Mouse (Mus musculus) liver, embryonic 15.5 days (tissue): ENCODE measurements at regions not wholly inside any gene's neighbourhood (a gene's known extent, or its start where the extent isn't known, plus 50 kb on each side); places are given as distances from the start of the nearest gene placed in this dataset.

Source experiments
- ATAC-seq: fragments of 200-750 bp; cut with Nextera tagmentation; 2 replicates; pipeline ENCODE4 v1.8.0; 2017; ENCODE audit warnings: moderate number of reproducible peaks, mild to moderate bottlenecking, moderate library complexity; ENCODE audit not compliant: insufficient read depth
- H3K27ac ChIP-seq: fragments of 300-500 bp; sonication (generic); replicated peaks from 2 replicates; pipeline ENCODE4 v1.5.1; 2015; ENCODE audit warnings: mild to moderate bottlenecking, inconsistent platforms
- H3K27me3 ChIP-seq: fragments of 300-500 bp; sonication (generic); 2 replicates; pipeline ENCODE4 v1.6.1; 2015; ENCODE audit warnings: mild to moderate bottlenecking, inconsistent platforms
- H3K36me3 ChIP-seq: fragments of 300-500 bp; sonication (generic); replicated peaks from 2 replicates; pipeline ENCODE4 v1.6.1; 2015; ENCODE audit warnings: moderate library complexity, mild to moderate bottlenecking, inconsistent platforms
- H3K4me1 ChIP-seq: fragments of 300-500 bp; sonication (generic); replicated peaks from 2 replicates; pipeline ENCODE4 v1.6.1; 2015; ENCODE audit warnings: inconsistent platforms
- H3K4me2 ChIP-seq: fragments of 300-500 bp; sonication (generic); 2 replicates; pipeline ENCODE4 v1.6.1; 2015; ENCODE audit warnings: moderate library complexity, mild to moderate bottlenecking, inconsistent platforms
- H3K4me3 ChIP-seq: fragments of 300-500 bp; sonication (generic); replicated peaks from 2 replicates; pipeline ENCODE4 v1.5.1; 2015; ENCODE audit warnings: mild to moderate bottlenecking, inconsistent platforms
- H3K9ac ChIP-seq: fragments of 300-500 bp; sonication (generic); 2 replicates; pipeline ENCODE4 v1.6.1; 2015; ENCODE audit warnings: moderate library complexity, mild to moderate bottlenecking, inconsistent platforms
- H3K9me3 ChIP-seq: fragments of 300-500 bp; sonication (generic); replicated peaks from 2 replicates; pipeline ENCODE4 v1.6.1; 2016; ENCODE audit warnings: inconsistent platforms
- WGBS: fragments of 180-500 bp; shearing (Covaris S2); methylation state at CpG from one replicate; pipeline ENCODE4 v1.1.7; 2015; ENCODE audit warnings: mixed read lengths; ENCODE audit not compliant: insufficient replicate concordance; 5-methylcytosine and 5-hydroxymethylcytosine counted together

DNA sequence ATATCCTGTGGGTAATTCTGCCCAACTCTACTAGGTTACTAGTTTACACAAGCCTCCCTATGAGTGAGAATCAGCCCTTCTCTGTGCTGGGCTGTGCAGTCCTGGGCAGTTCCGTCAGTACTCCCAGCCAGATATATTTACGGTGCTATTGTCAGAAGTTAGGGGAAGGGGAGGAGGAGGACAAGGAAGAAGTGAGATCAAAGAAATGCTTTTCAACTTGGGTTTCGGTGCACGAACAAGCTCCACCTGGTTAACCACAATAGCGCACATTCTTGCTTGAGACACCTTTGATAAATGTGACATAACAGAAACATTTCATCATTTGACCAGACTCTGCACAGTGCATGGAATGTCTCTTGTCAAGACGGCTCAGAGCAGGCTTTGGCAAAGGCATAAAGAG is 68.3 kb upstream of the Tenm4 start:
- no peak for ATAC-seq

DNA sequence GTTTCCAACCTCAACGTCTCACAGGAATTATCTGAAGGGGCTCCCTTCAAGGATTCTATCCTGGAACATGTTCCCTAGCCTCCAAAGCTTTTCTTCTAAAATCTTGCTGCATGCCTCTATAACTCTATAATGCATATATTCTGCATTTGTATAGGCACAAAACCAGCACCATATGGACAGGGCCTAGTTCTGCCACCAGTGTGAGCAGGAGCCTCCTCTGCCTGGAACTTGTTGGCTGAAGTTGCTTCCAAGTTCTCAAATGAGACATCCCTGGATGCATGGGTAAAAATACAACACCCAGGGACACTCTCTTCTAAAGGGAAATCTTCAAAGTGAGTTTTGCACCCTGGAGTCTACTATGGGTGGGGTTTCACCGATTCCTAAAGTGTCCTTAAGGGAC is 62.3 kb upstream of the Tenm4 start:
- 33% methylated on average over 2 of the region's 2 CpGs for WGBS
- Histone ChIP-seq H3K4me2 (no peak overlapping the region), H3K4me3 (no peak overlapping the region), H3K9me3 (no peaks in the 10 kb centered on the region), H3K4me1 (no peaks in the 10 kb centered on the region), H3K36me3 (no peaks in the 10 kb centered on the region), H3K27me3 (no peaks in the 10 kb centered on the region), H3K9ac (no peak overlapping the region), H3K27ac (no peak overlapping the region)
- no peak for ATAC-seq

More for the DNA sequence above, 68.3 kb upstream of the Tenm4 start:
- WGBS, result 65% methylated on average over 6 of the region's 6 CpGs
- Histone ChIP-seq H3K9ac (no peak overlapping the region), H3K36me3 (no peaks in the 10 kb centered on the region), H3K9me3 (no peaks in the 10 kb centered on the region), H3K27ac (no peak overlapping the region), H3K4me1 (no peaks in the 10 kb centered on the region), H3K4me2 (no peak overlapping the region), H3K4me3 (no peak overlapping the region), H3K27me3 (no peaks in the 10 kb centered on the region)

DNA sequence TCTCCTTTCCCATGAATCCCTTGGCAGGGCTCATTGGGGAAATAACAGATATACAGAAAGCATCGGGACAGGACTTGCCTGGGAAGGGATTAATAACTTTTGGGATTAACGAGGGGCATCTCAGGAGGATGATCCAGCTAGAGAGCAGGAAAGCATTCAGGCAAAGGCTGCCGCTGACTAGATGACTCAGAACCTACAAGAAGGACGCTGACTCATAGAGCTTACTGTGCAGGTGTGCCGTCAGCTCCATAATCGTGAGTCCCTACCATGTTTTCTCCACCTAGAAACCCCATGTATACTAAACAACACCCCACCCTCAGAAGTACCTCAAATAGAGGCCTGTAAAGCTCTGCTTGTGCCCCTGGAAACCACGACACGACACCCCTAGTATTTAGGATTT is 50.9 kb upstream of the Tenm4 start:
- 60% methylated on average over 8 of the region's 8 CpGs for WGBS
- H3K4me3 ChIP-seq, result no peak overlapping the region
- no peak overlapping the region for H3K4me2 ChIP-seq
- no peaks in the 10 kb centered on the region for H3K9me3 ChIP-seq
- no peak overlapping the region for H3K9ac ChIP-seq
- H3K4me1 ChIP-seq, result no peaks in the 10 kb centered on the region
- H3K36me3 ChIP-seq, result no peaks in the 10 kb centered on the region
- no peak overlapping the region for H3K27ac ChIP-seq
- ATAC-seq, result no peak
- H3K27me3 ChIP-seq, result no peaks in the 10 kb centered on the region
